Mouse (Mus musculus) liver, embryonic 13.5 days (tissue): Measurements from ENCODE around the gene Galk2. TPM values are rescaled to one million over a fixed set of nuclear protein-coding genes. Genes with fewer than 3 reads are reported as not detected.

ENCODE experiments used
- ATAC-seq: fragments of 200-750 bp; cut with Nextera tagmentation; 2 replicates; pipeline ENCODE4 v1.8.0; 2017; ENCODE audit warnings: low read depth, mild to moderate bottlenecking, moderate number of reproducible peaks, moderate library complexity
- DNase-seq: peaks from one replicate; pipeline ENCODE4 v3.0.0; 2022
- H3K27ac ChIP-seq: fragments of 300-500 bp; sonication (generic); 2 replicates; pipeline ENCODE4 v1.5.1; 2015; ENCODE audit warnings: moderate library complexity, mild to moderate bottlenecking, inconsistent platforms
- H3K27me3 ChIP-seq: fragments of 300-500 bp; sonication (generic); 2 replicates; pipeline ENCODE4 v1.6.1; 2015; ENCODE audit warnings: mild to moderate bottlenecking, inconsistent platforms
- H3K36me3 ChIP-seq: fragments of 300-500 bp; sonication (generic); 2 replicates; pipeline ENCODE4 v1.6.1; 2015; ENCODE audit warnings: mild to moderate bottlenecking, inconsistent platforms
- H3K4me1 ChIP-seq: fragments of 300-500 bp; sonication (generic); replicated peaks from 2 replicates; pipeline ENCODE4 v1.6.1; 2015; ENCODE audit warnings: inconsistent platforms
- H3K4me2 ChIP-seq: fragments of 300-500 bp; sonication (generic); 2 replicates; pipeline ENCODE4 v1.6.1; 2015; ENCODE audit warnings: inconsistent platforms, mild to moderate bottlenecking, moderate library complexity
- H3K4me3 ChIP-seq: fragments of 300-500 bp; sonication (generic); replicated peaks from 2 replicates; pipeline ENCODE4 v1.5.1; 2015; ENCODE audit warnings: mild to moderate bottlenecking, inconsistent platforms
- H3K9ac ChIP-seq: fragments of 300-500 bp; sonication (generic); 2 replicates; pipeline ENCODE4 v1.6.1; 2015; ENCODE audit warnings: mild to moderate bottlenecking, inconsistent platforms
- H3K9me3 ChIP-seq: fragments of 300-500 bp; sonication (generic); replicated peaks from 2 replicates; pipeline ENCODE4 v1.6.1; 2016; ENCODE audit warnings: inconsistent platforms
- WGBS: fragments of 180-500 bp; shearing (Covaris S2); methylation state at CpG from one replicate; pipeline ENCODE4 v1.1.7; 2015; ENCODE audit not compliant: insufficient replicate concordance; 5-methylcytosine and 5-hydroxymethylcytosine counted together
- polyA plus RNA-seq: library from polyadenylated mRNA; unstranded; fragments of >200 nt; fragmentation: Nextera tagmentation; extraction: Ambion mirVana; gene quantifications from 2 replicates; pipeline ENCODE4 v1.2.1, GENCODE M21; 2015

The Galk2 gene
- polyA plus RNA-seq, 1 experiment from 2014 or later = 11.2 TPM

DNA sequence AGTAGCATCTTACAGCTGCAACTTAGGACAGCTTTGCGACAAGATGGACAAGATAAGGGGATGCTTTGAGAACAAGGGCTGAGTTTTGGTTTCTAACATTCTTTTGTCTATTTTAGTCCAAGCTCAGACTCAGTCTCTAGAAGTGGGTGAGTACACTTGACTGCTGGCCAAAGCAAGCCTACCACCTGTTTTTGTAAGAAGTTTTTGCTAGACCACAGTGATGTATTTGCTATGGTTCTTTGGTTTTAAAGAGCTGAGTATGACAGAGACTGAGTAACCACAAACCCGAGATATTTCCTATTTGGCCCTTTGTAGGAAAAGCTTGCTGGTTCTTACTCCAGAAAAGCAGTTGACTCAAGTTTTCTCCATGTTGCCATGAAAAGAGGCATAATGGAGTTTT, 89.3 kb downstream of the Galk2 start:
- DNase-seq (no peak), ATAC-seq (no peak)
- no peak overlapping the region for H3K4me3 ChIP-seq
- H3K4me2 ChIP-seq = no peak overlapping the region
- H3K9ac ChIP-seq = no peak overlapping the region
- H3K36me3 ChIP-seq = peaks cover 5% of the 10 kb centered on the region; the same call in 1 of the 2 replicates
- H3K9me3 ChIP-seq = no peaks in the 10 kb centered on the region
- no peaks in the 10 kb centered on the region for H3K4me1 ChIP-seq
- WGBS = 67% methylated on average over 2 of the region's 2 CpGs
- no peaks in the 10 kb centered on the region for H3K27me3 ChIP-seq
- no peak overlapping the region for H3K27ac ChIP-seq

DNA sequence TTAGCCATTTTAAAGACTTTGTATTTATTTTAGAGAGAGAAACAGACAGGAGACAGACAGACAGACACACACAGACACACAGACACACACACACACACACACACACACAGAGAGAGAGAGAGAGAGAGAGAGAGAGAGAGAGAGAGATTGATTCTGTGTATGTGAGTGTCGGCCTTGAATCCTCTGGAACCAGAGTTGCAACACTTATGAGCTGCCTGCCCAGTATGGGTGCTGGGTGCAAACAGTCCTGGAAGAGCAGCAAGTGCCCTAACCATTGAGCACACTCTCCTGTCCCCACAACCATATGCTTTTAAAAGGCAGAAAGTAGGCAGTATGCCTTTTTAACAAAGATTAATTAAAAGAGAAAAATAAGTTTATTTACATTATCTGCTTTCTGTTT, 109.9 kb downstream of the Galk2 start:
- H3K36me3 ChIP-seq = no peaks in the 10 kb centered on the region
- no peak overlapping the region for H3K27ac ChIP-seq
- H3K9ac ChIP-seq = no peak overlapping the region
- no peaks in the 10 kb centered on the region for H3K9me3 ChIP-seq
- DNase-seq (no peak), ATAC-seq (no peak)
- no peak overlapping the region for H3K4me3 ChIP-seq
- no peaks in the 10 kb centered on the region for H3K4me1 ChIP-seq
- H3K4me2 ChIP-seq = no peak overlapping the region
- H3K27me3 ChIP-seq = no peaks in the 10 kb centered on the region
- 58% methylated on average over 1 of the region's 1 CpGs for WGBS

DNA sequence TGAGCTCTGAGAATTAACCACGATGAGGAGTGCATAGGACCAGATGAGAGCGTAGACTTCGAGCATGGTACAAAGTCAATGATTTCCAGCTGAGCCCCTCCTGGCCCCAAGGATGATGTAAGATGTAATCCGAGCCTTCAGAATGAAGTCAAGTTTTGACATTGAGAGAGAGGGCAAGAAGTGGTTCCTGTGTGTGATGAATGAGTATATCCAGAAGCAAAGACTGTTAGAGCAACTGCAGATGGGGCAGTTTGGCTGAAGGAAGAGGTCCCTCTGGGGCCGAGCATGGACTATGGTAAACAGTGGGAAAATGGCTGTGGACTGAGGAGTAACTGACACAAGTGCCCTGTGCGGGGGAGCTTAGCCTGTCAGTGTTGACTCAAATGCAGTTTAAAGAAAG, 114.3 kb downstream of the Galk2 start:
- WGBS = 68% methylated on average over 6 of the region's 6 CpGs
- Histone ChIP-seq H3K9me3 (no peaks in the 10 kb centered on the region), H3K4me1 (no peaks in the 10 kb centered on the region), H3K27ac (no peak overlapping the region), H3K4me3 (no peak overlapping the region), H3K9ac (no peak overlapping the region), H3K27me3 (no peaks in the 10 kb centered on the region), H3K36me3 (no peaks in the 10 kb centered on the region), H3K4me2 (no peak overlapping the region)
- no peak for DNase-seq
- no peak for ATAC-seq

DNA sequence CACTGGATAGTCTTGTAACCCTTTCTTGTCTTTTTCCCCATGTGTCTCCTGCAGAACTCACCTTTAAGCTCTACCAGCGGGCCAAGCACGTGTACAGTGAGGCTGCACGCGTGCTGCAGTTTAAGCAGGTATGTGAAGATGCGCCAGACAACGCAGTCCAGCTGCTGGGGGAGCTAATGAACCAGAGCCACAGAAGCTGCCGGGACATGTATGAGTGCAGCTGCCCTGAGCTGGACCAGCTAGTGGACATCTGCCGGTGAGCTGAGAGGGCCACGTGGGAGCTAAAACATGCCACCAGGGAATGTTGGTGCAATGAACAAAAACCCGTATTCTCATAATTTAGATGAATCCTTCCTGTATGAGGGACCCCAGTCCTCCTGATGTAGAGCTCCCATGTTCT, 116.3 kb downstream of the Galk2 start:
- Histone ChIP-seq H3K4me3 (no peak overlapping the region), H3K27me3 (no peaks in the 10 kb centered on the region), H3K9me3 (no peaks in the 10 kb centered on the region), H3K4me2 (no peak overlapping the region), H3K4me1 (no peaks in the 10 kb centered on the region), H3K27ac (no peak overlapping the region), H3K9ac (no peak overlapping the region), H3K36me3 (no peaks in the 10 kb centered on the region)
- ATAC-seq (no peak), DNase-seq (no peak)
- WGBS = 86% methylated on average over 10 of the region's 10 CpGs

DNA sequence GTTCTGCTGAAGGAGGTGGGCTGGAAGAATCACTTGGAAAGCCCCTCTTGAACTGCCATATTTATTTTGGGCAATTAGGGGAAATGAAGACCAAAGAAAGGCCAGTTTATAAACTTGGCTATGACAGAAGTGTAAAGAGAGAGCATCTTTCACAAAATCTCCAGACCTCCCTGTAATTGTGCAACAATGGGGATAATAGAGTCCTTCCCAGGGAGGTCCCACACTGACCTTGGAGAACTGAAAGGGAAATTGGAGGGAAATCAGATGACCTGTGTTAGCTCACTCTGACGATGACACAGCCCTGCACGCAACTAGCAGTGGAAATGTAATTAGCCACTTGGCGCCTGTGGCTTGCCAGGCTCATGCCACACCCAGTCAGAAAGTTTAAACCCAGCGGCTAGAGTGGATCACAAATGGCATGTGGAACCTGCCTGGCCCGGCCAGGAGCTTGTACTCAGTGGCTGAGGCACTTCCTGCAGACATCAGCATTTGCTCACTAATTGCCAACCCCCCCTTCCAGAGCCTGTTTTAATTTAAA, 117.0 kb downstream of the Galk2 start:
- Histone ChIP-seq H3K36me3 (no peaks in the 10 kb centered on the region), H3K4me1 (no peaks in the 10 kb centered on the region), H3K4me3 (no peak overlapping the region), H3K9me3 (no peaks in the 10 kb centered on the region), H3K27ac (no peak overlapping the region), H3K4me2 (no peak overlapping the region), H3K9ac (no peak overlapping the region), H3K27me3 (no peaks in the 10 kb centered on the region)
- ATAC-seq (no peak), DNase-seq (no peak)
- WGBS = 60% methylated on average over 5 of the region's 5 CpGs

DNA sequence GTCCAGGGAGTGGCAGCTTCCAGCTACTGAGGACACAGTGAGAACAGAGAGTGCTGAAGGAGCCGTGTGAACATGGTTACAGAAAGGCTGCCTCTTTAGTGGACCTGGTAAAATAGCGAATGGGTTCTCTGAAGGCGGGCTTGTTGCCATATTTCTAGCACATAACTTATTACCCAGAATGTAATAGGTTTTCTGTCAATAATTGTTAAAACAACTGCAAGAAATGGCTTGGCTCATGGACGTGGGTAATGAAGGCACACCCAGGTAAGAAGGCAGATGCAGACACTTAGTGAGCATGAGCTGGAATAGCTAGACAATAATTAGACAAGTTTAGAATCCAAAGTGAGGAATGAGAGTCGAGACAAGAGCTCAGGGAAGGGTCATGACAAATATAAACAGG, 143.4 kb downstream of the Galk2 start:
- H3K9ac ChIP-seq = no peak overlapping the region

DNA sequence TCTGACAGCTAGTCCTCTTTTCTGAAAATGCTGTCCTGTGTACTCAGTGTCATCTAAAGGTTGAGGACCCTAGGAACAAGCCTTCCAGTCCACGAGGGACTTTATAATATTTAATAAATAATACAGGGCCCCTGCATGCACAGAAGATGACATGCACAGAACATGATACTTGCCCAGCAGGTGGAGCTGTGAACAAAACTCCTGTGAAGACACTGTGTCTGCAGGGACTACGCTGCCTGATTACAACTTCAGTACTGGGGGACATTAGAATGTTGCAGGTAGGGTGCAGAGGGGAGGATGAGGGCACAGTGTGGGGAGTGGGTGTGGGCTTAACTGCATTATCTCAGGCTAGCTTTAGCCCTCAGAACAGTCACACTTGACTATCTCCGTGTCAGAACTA, 147.2 kb downstream of the Galk2 start:
- no peak overlapping the region for H3K4me3 ChIP-seq
- H3K27me3 ChIP-seq = no peaks in the 10 kb centered on the region
- no peaks in the 10 kb centered on the region for H3K9me3 ChIP-seq
- H3K9ac ChIP-seq = no peak overlapping the region
- 25% methylated on average over 3 of the region's 3 CpGs for WGBS
- no peaks in the 10 kb centered on the region for H3K4me1 ChIP-seq
- H3K27ac ChIP-seq = no peak overlapping the region
- H3K4me2 ChIP-seq = no peak overlapping the region
- no peaks in the 10 kb centered on the region for H3K36me3 ChIP-seq
- ATAC-seq = no peak
- no peak for DNase-seq

More for the DNA sequence above, 143.4 kb downstream of the Galk2 start:
- H3K27ac ChIP-seq = no peak overlapping the region
- no peaks in the 10 kb centered on the region for H3K9me3 ChIP-seq
- DNase-seq = no peak
- WGBS = 56% methylated on average over 5 of the region's 5 CpGs
- ATAC-seq = no peak
- H3K27me3 ChIP-seq = no peaks in the 10 kb centered on the region
- H3K4me2 ChIP-seq = no peak overlapping the region
- H3K4me3 ChIP-seq = no peak overlapping the region
- no peaks in the 10 kb centered on the region for H3K36me3 ChIP-seq
- no peaks in the 10 kb centered on the region for H3K4me1 ChIP-seq

DNA sequence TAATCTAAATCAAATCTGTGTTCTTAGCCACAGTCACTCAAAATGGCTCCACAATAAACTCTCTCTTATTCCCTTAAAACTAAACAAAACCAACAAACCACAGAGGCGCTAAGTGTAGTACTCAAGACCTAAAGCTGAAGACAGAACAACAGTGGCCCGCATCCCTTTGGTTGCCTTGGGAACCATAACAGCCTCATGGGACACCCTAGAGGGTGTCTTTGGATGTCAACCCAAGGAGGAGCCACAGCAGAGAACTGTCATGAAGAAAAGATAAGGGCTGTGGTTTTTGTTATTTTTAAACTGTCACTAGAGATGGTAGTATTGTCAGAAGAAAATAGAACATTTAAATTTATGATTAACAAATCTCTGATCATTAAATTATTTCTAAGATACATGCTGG, 147.8 kb downstream of the Galk2 start:
- H3K9ac ChIP-seq = no peak overlapping the region
- H3K36me3 ChIP-seq = no peaks in the 10 kb centered on the region
- ATAC-seq (no peak), DNase-seq (no peak)
- no peak overlapping the region for H3K27ac ChIP-seq
- H3K27me3 ChIP-seq = no peaks in the 10 kb centered on the region
- WGBS = 62% methylated on average over 2 of the region's 2 CpGs
- no peaks in the 10 kb centered on the region for H3K9me3 ChIP-seq
- no peak overlapping the region for H3K4me2 ChIP-seq
- no peaks in the 10 kb centered on the region for H3K4me1 ChIP-seq
- H3K4me3 ChIP-seq = no peak overlapping the region

DNA sequence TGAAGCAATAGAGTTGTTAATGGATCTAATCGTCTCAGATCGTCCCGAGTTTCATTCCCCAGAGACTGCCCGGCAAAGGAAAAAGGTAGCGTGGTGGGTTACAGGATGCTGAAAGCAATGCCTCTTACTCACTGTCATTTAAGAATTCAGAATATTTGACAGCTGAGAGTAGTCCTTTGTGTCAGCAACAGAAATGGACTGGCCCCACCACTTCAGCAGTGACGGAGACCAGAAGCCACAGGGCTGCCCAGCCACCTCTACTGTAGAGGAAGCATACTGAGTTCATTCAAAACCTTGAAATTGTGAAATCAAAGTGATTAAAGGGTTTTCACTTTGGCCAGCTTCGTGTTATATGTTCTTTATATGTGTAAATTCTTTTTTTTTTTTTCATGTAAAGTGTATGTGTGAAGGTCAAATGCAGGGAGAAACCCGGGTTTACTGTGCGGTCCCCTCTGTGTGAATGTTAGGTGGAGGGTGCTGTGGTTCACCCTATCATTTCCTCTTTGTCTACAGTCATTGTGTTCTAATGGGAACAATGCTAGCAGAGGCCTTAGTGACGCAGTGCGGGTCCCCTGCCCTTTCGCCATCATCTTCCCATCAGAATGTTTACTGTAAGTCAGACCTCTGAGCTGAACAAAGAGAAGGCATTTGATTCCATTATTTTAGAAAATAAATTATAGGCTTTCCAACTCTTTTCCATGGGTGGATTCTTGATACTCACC, 156.2 kb downstream of the Galk2 start:
- Histone ChIP-seq H3K36me3 (no peaks in the 10 kb centered on the region), H3K4me1 (no peaks in the 10 kb centered on the region), H3K27ac (no peak overlapping the region), H3K4me2 (no peak overlapping the region), H3K9ac (no peak overlapping the region), H3K9me3 (no peaks in the 10 kb centered on the region), H3K4me3 (no peak overlapping the region), H3K27me3 (no peaks in the 10 kb centered on the region)
- no peak for DNase-seq
- WGBS = 43% methylated on average over 12 of the region's 12 CpGs
- no peak for ATAC-seq

DNA sequence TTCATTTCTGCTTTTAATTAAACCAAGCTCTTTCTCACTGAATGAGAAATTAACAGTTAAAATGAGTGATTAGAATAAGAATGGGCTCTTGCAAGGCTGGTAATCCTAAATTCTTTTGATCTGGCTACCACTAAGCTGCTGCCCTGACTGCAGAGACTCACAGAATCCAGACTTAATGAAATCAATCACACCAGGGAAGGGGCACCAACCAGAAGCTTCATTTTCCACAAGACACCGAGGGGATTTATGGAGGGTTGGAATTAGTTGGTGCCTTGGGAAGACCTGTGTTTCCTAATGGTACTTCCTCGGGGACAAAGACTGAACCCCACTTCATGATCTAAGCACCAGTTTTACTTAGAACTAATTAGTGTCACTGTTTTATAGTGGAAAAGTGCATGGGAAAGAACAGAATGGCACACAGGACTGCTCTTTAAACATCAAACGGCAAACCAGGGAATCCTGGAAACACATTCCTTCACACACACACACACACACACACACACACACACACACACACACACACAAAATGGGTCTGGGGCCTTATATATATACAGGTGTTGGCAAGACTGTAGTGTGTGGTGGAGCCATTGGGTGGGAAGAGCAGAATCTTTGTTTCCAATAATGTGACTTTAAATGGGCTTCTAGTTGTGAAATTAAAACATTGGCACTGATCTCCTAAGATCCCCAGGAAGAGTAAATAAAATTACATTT, 157.0 kb downstream of the Galk2 start:
- H3K36me3 ChIP-seq = no peaks in the 10 kb centered on the region

DNA sequence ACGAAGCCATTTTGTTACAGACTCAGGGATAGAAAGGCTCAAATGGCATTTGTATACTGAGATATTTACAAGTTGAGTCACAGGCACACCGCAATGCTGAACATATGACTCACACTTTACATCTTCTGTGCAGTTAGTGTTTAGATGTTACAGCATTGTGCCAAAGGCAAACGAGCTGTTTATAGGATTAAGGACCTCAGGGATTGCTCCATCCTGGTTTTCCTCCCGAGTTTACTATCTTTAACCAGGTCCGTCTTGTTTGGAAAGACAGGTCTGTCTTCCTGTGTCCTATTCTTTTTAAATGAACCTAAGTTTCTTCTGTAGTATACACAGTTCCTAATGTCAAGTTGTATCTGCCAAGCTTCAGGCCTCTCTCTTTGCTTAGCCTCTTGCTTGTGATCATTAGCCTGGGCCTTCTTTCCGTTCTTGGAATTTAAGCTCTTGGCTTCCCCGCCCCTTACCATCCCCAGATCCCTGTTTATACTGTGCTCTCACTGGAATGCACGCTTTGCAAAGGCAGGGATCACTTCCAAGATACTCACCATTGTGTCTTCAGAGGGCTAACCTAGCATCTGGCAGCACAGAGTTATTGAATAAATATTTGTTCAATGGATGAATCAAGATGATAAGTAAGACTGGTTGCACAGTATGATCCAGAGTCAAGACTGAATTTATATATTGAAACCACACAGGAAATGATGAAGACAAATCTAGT, 172.4 kb downstream of the Galk2 start:
- no peak for ATAC-seq
- DNase-seq = no peak

More for the DNA sequence above, 157.0 kb downstream of the Galk2 start:
- 52% methylated on average over 3 of the region's 3 CpGs for WGBS
- H3K9ac ChIP-seq = no peak overlapping the region
- no peaks in the 10 kb centered on the region for H3K9me3 ChIP-seq
- H3K27ac ChIP-seq = no peak overlapping the region
- no peak overlapping the region for H3K4me3 ChIP-seq
- no peaks in the 10 kb centered on the region for H3K27me3 ChIP-seq
- no peaks in the 10 kb centered on the region for H3K4me1 ChIP-seq
- H3K4me2 ChIP-seq = no peak overlapping the region
- DNase-seq (no peak), ATAC-seq (no peak)

More for the DNA sequence above, 172.4 kb downstream of the Galk2 start:
- Histone ChIP-seq H3K4me2 (no peak overlapping the region), H3K4me3 (no peak overlapping the region), H3K27ac (no peak overlapping the region), H3K4me1 (no peaks in the 10 kb centered on the region), H3K9ac (no peak overlapping the region), H3K27me3 (no peaks in the 10 kb centered on the region), H3K36me3 (no peaks in the 10 kb centered on the region), H3K9me3 (no peaks in the 10 kb centered on the region)
- 46% methylated on average over 8 of the region's 8 CpGs for WGBS
